Mouse (Mus musculus): ENCODE data around the gene Herpud2. TPM values are rescaled to one million over a fixed set of nuclear protein-coding genes. Genes with fewer than 3 reads are reported as not detected.

Gene Herpud2
- total and polyA plus RNA-seq, 3 experiments = 4.2 to 16.2 (median 8.3) TPM

DNA sequence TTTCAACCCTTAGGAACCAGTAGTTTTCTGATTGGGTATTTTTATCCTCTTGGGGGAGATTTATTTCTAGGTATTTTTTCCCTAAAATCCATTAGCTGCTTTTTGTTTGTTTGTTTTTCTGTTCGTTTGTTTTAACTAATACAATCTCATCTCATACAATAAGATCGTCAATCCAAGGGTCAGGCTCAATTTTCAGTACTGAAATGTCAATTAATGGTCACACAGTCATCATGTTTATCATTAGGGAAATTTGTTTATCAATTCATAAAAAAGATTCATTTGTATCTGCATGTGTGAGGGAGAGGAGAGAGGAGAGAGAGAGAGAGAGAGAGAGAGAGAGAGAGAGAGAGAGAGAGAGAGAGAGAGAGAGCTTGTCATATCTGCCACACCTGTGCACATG, 62.5 kb downstream of the Herpud2 start, which contains the start of gene Gm10181:
Gene Gm10181, plus strand, starts transcription at position 301 of the 400 bp plus-strand sequence.
- TF ChIP-seq ETS1 (conservative IDR thresholded peaks at IDR 0.05; ENCODE audit: low read depth, low read length) (no peak), KAT2A (IDR thresholded peaks at IDR 0.05; ENCODE audit: insufficient replicate concordance, low read length) (no peak), IRF4 (IDR thresholded peaks at IDR 0.05; ENCODE audit: low read depth, low read length) (no peak), MAZ (IDR thresholded peaks at IDR 0.05; ENCODE audit: low read depth, low read length) (no peak), E2F4 (IDR thresholded peaks at IDR 0.05; ENCODE audit: insufficient replicate concordance, low read depth, low read length) (no peak), BHLHE40 (IDR thresholded peaks at IDR 0.05; ENCODE audit: low read depth, low read length) (no peak)

DNA sequence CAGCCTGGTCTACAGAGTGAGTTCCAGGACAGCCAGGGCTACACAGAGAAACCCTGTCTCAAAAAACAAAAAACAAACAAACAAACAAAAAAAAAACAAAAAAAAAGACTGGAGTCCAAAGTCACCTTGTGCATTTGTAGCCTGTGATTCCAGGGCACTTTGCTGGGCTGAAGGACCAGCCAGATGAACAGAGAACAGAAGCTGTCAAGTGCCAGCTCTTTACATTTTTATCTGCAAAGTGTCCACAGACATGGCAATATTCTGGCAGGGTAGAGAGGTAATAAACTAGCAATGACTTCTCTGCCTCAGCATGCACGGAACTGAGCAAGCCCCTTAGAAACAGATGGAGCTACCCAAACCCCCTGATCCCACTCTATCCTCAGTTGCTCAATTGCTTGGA, 75.1 kb downstream of the Herpud2 start:
- Histone ChIP-seq H3K9me3 (replicated peaks; ENCODE audit: low read length) (no peaks in the 10 kb centered on the region), H3K4me3 (replicated peaks in 1 of 3; ENCODE audit: low read depth in 2 of 3, low read length in 2 of 3, poor library complexity in 1 of 3) (no peak overlapping the region), H3K4me2 (ENCODE audit: insufficient read depth, low read depth, poor library complexity, severe bottlenecking) (no peak overlapping the region), H3K79me2 (replicated peaks; ENCODE audit: control insufficient read depth, extremely low read depth, insufficient read depth, poor library complexity, severe bottlenecking) (no peaks in the 10 kb centered on the region), H3K4me1 (ENCODE audit: control insufficient read depth in 1 of 2, insufficient read depth in 2 of 2) (peaks cover 6 to 25% of the 10 kb centered on the region in 2 experiments), H3K27ac (ENCODE audit: insufficient read depth, low read depth) (no peak overlapping the region), H3K9ac (ENCODE audit: insufficient read depth, low read depth) (no peak overlapping the region), H3K36me3 (replicated peaks in 1 of 2; ENCODE audit: control insufficient read depth in 1 of 2, insufficient read depth in 1 of 2, low read length in 1 of 2) (no peaks in the 10 kb centered on the region), H3K27me3 (replicated peaks) (no peaks in the 10 kb centered on the region)
- TF ChIP-seq NELFE (IDR thresholded peaks at IDR 0.05; ENCODE audit: low read depth, low read length) (no peak), MXI1 (IDR thresholded peaks at IDR 0.05; ENCODE audit: low read depth, low read length) (no peak), HCFC1 (IDR thresholded peaks at IDR 0.05; ENCODE audit: low read depth, low read length) (no peak), ZC3H11A (IDR thresholded peaks at IDR 0.05; ENCODE audit: low read depth, low read length) (no peak), POLR2AphosphoS2 (IDR thresholded peaks at IDR 0.05; ENCODE audit: low read depth, low read length) (no peak), MYC (IDR thresholded peaks at IDR 0.05; ENCODE audit: low read depth, low read length) (no peak), UBTF (IDR thresholded peaks at IDR 0.05; ENCODE audit: low read depth, low read length) (no peak), ELF1 (IDR thresholded peaks at IDR 0.05; ENCODE audit: low read depth, low read length) (no peak), ZNF384 (IDR thresholded peaks at IDR 0.05; ENCODE audit: low read depth, low read length) (no peak), GABPA (IDR thresholded peaks at IDR 0.05; ENCODE audit: insufficient replicate concordance, low read depth, low read length) (no peak), CHD2 (IDR thresholded peaks at IDR 0.05; ENCODE audit: low read length) (no peak), POLR2A (IDR thresholded peaks at IDR 0.05; ENCODE audit: low read depth, low read length) (no peak), TBP (conservative IDR thresholded peaks at IDR 0.05; ENCODE audit: low read depth, low read length) (no peak), MAZ (IDR thresholded peaks at IDR 0.05; ENCODE audit: low read depth, low read length) (no peak)
- dilution Hi-C loops (cut with MboI; ENCODE audit: extremely low pct_ligation_motif_present, extremely low pct_unique_long_range_greater_than_20kb, low sequenced_read_pairs) (no loop called here), in situ Hi-C loops (cut with MboI; ENCODE audit: low pct_ligation_motif_present, low pct_unique_long_range_greater_than_20kb, low sequenced_read_pairs) (no loop called here)
- no peak for DNase-seq (ENCODE audit: extremely low read depth)

More for the DNA sequence above, 62.5 kb downstream of the Herpud2 start, which contains the start of gene Gm10181:
- in situ Hi-C loops (cut with MboI; ENCODE audit: low pct_ligation_motif_present, low pct_unique_long_range_greater_than_20kb, low sequenced_read_pairs) (no loop called here), dilution Hi-C loops (cut with MboI; ENCODE audit: extremely low pct_ligation_motif_present, extremely low pct_unique_long_range_greater_than_20kb, low sequenced_read_pairs) (no loop called here)
- Histone ChIP-seq H3K4me1 (ENCODE audit: control insufficient read depth in 1 of 2, insufficient read depth in 2 of 2) (no peaks in the 10 kb centered on the region), H3K4me2 (ENCODE audit: insufficient read depth, low read depth, poor library complexity, severe bottlenecking) (no peak within 1 kb of the TSS), H3K27ac (ENCODE audit: insufficient read depth, low read depth) (no peak within 1 kb of the TSS), H3K9me3 (replicated peaks; ENCODE audit: low read length) (no peaks in the 10 kb centered on the region), H3K36me3 (replicated peaks in 1 of 2; ENCODE audit: control insufficient read depth in 1 of 2, insufficient read depth in 1 of 2, low read length in 1 of 2) (no peaks in the 10 kb centered on the region), H3K9ac (ENCODE audit: insufficient read depth, low read depth) (no peak within 1 kb of the TSS), H3K4me3 (replicated peaks in 1 of 3; ENCODE audit: low read depth in 2 of 3, low read length in 2 of 3, poor library complexity in 1 of 3) (no peak within 1 kb of the TSS), H3K27me3 (replicated peaks) (no peaks in the 10 kb centered on the region), H3K79me2 (replicated peaks; ENCODE audit: control insufficient read depth, extremely low read depth, insufficient read depth, poor library complexity, severe bottlenecking) (no peaks in the 10 kb centered on the region)
- no peak for DNase-seq (ENCODE audit: extremely low read depth)
